Mouse (Mus musculus) embryo, embryonic 11 days (tissue): Measurements from ENCODE around the gene 4930407I10Rik.

ENCODE experiments used
- DNase-seq: peaks from one replicate; pipeline ENCODE4 v3.0.0-alpha.2; 2015

The 4930407I10Rik gene

GRCm38 (mm10) chr15:82058719-82059201, at the start of gene 4930407I10Rik:
4930407I10Rik (plus strand) TSS chr15:82059151.
- DNase-seq, result no peak

DNA sequence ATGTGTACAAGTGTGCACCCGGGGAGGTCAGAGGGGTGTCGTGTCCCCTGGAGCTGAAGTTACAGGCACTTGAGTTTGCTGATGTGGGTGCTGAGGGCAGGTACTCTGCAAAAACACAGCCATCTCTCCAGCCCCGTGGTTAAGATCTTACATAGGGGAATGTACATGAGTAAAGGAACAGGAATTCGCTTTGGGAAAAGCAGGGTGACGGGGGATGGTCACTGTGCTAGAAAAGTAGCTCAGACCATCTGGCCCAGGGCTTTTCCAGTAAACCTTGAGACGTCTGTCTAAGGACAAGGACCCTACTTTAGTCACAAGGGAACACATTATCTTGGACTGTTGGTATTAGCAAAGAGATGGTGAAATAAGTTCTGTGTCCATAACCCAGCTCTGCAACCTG, 47.0 kb upstream of the 4930407I10Rik start:
- DNase-seq, result no peak

- no peak for DNase-seq
Measured at GRCm38 (mm10) chr15:82014745-82015391, 44.1 kb upstream of the 4930407I10Rik start.

DNA sequence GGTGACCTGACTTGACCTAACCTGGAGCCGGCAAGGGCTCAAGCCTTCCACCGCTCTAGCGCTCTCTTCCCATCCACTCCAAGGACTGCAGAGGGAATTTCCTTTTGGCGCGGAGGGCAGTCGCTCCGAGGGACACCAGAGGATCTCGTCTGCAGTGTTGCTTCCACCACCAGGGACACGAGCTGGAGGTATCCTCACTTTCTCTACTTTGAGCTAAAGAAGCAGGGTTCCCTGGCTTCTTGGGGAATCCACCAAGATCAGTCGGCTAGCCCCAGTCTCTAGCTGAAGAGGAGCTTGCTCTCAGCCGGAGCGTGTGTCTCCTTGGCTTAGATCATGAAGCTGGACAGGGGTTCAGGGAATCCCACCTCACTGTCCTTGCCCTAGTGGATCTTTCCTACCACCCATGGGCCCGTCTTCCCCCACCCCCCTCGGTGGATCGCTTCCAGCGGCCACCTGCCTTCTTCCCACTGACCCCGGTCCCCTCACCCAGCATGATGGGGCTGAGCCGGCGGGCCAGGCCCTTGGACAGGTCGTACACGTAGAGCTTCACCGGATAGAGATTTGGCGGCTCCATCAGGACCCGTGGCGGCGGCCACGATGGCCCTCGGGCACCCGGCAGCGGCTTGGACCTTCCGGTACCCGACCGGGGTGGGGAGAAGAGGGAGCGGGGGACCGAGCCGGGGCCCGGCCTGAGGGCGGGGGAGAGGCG, 43.4 kb upstream of the 4930407I10Rik start:
- peak; percentile 56 for DNase-seq

GRCm38 (mm10) chr15:82016101-82016808, 42.7 kb upstream of the 4930407I10Rik start:
- peak; percentile 99 for DNase-seq

DNA sequence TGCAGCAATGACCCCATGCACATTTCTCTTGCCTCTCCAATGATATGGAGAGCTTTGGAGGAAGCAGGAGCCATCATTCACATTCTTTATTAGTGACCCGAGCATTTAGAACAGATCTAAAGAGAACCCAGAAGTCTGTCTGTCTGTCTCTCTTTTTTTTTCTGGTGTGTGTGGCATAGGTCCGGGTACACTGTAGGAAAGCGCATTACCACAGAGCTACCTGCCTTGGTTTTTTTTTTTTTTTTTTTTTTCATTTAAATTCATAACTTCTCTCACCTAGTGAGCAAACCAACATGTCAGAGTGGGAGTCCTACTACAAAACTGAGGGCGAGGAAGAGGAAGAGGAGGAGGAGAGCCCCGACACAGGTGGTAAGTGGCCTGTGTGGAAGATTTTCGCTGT, 42.1 kb upstream of the 4930407I10Rik start:
- DNase-seq, result no peak

DNA sequence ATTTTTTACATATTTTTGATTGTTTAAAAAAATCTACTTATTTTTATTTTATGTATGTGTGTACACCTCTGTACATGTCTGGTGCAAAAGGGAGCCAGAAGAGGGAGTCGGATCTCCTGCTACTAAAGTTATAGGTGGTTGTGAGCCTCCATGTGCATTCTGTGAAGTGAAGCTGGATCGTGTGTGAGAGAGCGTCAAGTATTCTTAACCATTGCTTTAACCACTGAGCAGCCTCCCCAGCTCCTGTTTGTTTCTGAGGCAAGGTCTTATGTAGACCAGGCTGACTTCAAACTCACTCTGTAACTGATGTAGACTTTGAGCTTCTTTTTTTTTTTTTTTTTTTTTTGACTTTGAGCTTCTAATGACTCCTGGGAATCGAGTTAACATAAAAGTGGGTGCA, 41.5 kb upstream of the 4930407I10Rik start:
- no peak for DNase-seq

- no peak for DNase-seq
Measured at GRCm38 (mm10) chr15:82019288-82019687, 39.7 kb upstream of the 4930407I10Rik start.

DNA sequence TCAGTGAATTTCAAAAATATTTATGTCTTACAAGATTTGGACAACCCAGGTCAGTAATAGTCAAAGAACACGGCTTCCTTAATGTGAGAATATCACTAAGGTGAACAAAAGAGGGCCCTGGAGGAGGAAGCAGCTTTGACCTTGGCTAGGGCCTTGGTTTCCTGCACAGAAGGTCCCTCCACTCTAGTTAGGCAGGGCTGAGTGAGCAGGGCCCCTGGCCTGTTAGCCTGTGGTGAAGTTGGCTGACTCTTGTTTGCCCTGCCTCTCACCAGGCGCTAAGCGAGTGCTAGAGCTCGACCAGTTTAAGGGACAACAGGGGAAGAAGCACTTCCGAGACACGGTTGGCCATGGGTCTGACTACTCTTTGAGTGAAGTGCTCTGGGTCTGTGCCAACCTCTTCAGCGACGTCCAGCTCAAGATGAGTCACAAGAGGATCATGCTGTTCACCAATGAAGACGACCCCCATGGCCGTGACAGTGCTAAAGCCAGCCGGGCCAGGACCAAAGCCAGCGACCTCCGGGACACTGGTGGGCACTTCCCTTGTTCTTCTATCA, 36.3 kb upstream of the 4930407I10Rik start:
- no peak for DNase-seq

DNA sequence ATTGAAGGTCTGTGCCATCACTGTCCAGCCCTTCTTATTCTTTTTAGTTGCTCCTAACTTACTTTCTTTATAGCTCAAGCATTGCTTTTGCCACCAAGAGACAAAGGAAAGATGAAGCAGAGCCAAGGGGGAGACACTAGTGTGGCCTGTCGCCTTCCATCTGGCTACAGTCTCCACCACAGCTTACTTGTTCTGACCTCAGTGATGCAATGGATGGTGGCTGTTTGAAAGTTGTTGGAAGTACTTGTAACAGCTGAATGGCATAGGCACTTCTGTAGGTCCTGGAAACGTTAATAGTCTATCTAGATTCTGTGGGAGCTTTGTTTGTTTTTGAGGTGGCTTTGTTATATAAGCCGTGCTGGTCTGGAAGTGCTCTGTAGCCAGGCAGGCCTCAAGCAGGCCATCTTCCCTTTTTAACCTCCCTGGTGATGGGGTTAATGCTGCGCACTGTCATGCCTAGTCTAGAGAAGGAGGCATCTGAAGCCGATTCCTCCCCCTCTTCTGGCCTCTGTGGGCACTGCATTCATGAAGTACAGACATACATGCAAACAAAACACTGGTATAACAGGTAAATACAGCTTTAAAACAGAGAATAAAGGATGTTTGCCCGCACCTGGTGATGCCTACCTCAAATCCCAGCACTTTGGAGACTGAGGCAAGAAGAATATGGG, 34.9 kb upstream of the 4930407I10Rik start:
- no peak for DNase-seq

DNA sequence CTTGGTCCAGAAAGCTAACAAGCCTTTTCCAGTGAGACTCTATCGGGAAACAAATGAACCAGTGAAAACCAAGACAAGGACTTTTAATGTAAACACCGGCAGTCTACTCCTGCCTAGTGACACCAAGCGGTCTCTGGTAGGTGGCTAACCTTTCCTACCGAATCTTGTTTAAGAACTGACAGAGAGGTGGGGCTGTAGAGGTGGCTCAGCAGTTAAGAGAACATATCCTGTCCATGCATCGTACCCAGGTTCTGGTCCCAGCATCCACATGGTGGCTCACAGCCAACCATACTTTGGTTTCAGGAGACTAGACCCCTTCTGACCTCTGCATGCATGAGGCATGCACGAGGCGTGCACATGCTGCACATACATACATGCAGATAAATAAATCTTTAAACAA, 31.7 kb upstream of the 4930407I10Rik start:
- no peak for DNase-seq

- DNase-seq, result no peak
Measured at GRCm38 (mm10) chr15:82027726-82028125, 31.2 kb upstream of the 4930407I10Rik start.

DNA sequence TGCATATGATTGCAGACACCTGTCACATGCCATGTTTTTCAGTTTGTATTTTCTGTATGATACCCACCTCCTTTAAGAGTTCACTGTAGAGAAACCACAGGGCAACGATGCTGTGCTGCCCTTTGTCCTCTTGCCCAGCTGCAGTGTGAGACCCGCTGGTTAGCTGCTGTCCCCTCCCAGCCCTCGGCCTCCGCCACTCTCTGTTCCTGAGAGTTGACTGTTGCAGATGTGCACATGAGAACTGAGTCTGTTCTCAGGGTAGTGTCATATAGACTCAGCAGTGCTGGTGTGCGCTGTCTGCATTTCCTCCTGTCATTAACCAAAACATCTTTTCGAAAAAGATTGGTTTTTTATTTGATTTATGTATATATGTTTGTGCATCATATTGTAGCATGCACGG, 26.6 kb upstream of the 4930407I10Rik start:
- no peak for DNase-seq

DNA sequence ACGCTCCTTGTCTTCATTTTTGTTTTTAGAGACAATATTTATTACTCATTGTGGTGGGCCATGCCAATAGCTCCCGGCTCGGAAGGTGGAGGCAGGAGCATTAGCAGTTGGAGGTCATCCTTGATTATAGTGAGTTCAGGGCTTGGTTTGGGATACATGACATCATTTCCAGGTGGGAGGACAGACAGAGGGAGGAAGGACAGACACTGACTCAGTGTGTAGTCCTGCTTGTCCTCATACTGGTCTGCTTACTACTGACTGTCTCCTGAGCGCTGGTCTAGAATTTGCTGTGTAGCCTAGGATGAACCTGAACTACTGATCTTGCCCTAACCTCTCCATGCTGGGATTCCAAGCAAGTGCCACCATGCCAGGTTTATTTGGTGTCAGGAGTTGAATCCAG, 25.2 kb upstream of the 4930407I10Rik start, which contains the start of gene Desi1:
Desi1 (minus strand) TSS at position 101 of the 400 bp plus-strand sequence.
- DNase-seq, result no peak

DNA sequence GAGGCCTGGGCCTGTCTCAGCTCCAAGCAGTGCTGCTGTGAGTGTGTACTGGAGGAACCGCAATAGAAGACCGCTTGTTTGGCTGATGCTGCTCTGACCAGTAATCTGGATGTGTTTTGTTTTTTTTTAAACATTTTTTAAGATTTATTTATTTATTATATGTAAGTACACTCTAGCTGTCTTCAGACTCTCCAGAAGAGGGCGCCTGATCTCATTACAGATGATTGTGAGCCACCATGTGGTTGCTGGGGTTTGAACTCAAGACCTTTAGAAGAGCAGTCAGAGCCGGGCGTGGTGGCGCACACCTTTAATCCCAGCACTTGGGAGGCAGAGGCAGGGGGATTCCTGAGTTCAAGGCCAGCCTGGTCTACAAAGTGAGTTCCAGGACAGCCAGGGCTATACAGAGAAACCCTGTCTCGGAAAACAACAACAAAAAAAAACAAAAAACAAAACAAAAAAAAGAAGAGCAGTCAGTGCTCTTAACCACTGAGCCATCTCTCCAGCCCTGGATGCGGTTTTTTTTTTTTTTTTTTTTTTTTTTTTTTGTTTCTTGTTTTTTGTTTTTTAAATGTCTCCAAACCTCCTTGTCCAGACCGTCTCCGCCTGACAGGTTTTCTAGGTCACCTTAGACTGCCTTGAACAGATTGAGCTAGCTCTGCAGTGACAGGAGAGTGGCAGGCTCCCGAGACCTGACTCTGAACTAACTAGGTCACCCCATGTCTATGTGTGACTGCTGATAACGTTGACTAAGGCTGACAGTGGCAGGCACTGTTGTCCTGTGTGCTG, 22.9 kb upstream of the 4930407I10Rik start:
- peak; percentile 56 for DNase-seq

DNA sequence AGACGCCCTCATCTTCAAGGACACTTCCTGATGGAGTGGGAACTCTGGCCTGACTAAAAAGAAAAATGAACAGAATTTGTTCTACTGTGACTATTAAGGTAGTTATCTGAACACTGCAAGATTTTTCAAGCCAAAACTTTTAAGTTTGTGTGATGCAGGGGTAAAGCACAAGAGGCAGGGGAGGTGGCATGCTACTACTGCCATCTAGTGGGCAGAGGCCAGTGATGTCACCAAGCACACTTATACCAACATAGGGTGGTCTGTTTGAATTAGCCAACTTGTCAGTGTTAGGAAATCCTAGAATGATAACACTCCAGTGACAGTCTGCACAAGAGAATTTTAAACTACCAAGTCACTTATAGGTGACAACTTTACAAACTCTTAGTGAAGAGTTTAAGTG, 18.3 kb upstream of the 4930407I10Rik start:
- peak; percentile 67 for DNase-seq

DNA sequence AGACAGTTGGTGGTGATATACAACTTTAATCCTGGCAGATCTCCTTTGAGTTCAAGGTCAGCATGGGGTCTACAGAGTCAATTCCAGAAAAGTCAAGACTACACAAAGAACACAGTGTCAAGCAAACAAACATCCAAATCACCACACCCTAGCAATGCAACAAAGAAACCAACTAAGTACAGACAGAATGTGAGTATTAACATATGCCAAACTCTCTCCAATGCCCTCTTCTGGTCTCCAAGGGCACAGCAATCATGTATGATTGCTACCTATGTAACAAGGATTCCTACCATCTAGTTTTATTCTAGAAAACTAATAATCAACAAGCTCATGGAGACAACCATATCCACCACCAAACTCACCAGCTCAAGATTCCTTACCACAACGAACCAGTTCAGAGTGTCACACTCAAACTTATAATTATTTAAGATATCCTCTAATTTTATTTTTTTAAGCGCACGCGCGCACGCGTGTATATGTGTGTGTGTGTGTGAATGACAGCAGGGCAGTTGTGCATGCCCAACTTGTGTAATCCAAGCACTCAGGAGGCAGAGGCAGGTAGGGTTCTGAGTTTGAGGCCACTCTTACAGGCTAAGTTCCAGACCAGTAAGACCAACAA, 14.7 kb upstream of the 4930407I10Rik start:
- DNase-seq, result no peak

GRCm38 (mm10) chr15:82046246-82046891, 12.6 kb upstream of the 4930407I10Rik start:
- peak; percentile 22 for DNase-seq

- peak; percentile 94 for DNase-seq
Measured at GRCm38 (mm10) chr15:82047080-82047883, 11.7 kb upstream of the 4930407I10Rik start, which contains the start of gene Snu13. Snu13 (minus strand) TSS chr15:82047598.

DNA sequence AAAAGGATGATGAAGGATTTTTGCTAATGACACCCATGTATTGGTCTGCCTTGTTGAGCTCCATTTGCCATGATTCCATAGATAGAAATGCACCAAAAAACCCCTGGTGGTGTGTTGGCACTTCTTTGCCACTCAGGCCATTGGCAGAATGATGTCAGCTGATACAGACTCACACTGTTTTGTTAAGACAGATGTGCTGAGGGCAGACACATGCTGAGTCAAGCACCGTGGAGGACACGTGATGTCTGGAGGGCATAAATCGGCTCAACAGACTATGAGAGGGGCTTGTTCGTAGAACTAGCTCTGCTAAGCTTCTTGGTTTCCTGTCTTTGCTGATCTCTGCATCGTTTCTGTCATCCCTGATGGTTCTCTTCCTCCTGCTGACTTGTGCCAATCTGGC, 6.4 kb upstream of the 4930407I10Rik start:
- no peak for DNase-seq
